Mouse (Mus musculus): Measurements from ENCODE around the gene Cacna1e. TPM values are rescaled to one million over a fixed set of nuclear protein-coding genes. Genes with fewer than 3 reads are reported as not detected.

Cacna1e gene
- polyA plus RNA-seq, 2 experiments = 0.02 to 0.03 TPM

GRCm38 (mm10) chr1:154418278-154418677, 466.0 kb downstream of the Cacna1e start:
- H3K4me1 ChIP-seq (replicated peaks; ENCODE audit: control insufficient read depth in 2 of 2, insufficient read depth in 2 of 2, low read length in 1 of 2) = no peaks in the 10 kb centered on the region
- H3K4me2 ChIP-seq (ENCODE audit: low read depth) = no peak overlapping the region
- H3K4me3 ChIP-seq (ENCODE audit: insufficient read depth in 1 of 2, low read depth in 2 of 2, low read length in 2 of 2) = no peak overlapping the region
- H3K27me3 ChIP-seq (ENCODE audit: control insufficient read depth, insufficient read depth, low read length) = no peaks in the 10 kb centered on the region
- TF ChIP-seq EP300 (IDR thresholded peaks at IDR 0.05; ENCODE audit: low read depth) (no peak), CTCF (IDR thresholded peaks at IDR 0.05; ENCODE audit: low read depth) (no peak)
- WGBS (ENCODE audit: insufficient replicate concordance) = 64% methylated on average over 5 of the region's 5 CpGs
- no peak overlapping the region for H3K27ac ChIP-seq
- no peak for DNase-seq (ENCODE audit: low read depth in 3 of 3, low spot score in 3 of 3)
- H3K9ac ChIP-seq (replicated peaks) = no peak overlapping the region
- no peaks in the 10 kb centered on the region for H3K36me3 ChIP-seq (replicated peaks; ENCODE audit: control insufficient read depth, insufficient read depth, low read depth)
- ATAC-seq (ENCODE audit: insufficient read depth) = no peak
- H3K9me3 ChIP-seq (ENCODE audit: control insufficient read depth, low read length) = no peaks in the 10 kb centered on the region

GRCm38 (mm10) chr1:154416384-154417155, 467.7 kb downstream of the Cacna1e start:
- WGBS (ENCODE audit: insufficient replicate concordance) = 56% methylated on average over 20 of the region's 20 CpGs
- no peaks in the 10 kb centered on the region for H3K27me3 ChIP-seq (ENCODE audit: control insufficient read depth, insufficient read depth, low read length)
- H3K4me3 ChIP-seq (ENCODE audit: insufficient read depth in 1 of 2, low read depth in 2 of 2, low read length in 2 of 2) = no peak overlapping the region
- TF ChIP-seq CTCF (IDR thresholded peaks at IDR 0.05; ENCODE audit: low read depth) (no peak), EP300 (IDR thresholded peaks at IDR 0.05; ENCODE audit: low read depth) (no peak)
- no peak overlapping the region for H3K9ac ChIP-seq (replicated peaks)
- DNase-seq (ENCODE audit: low read depth in 3 of 3, low spot score in 3 of 3) (no peak), ATAC-seq (ENCODE audit: insufficient read depth) (no peak)
- no peak overlapping the region for H3K4me2 ChIP-seq (ENCODE audit: low read depth)
- H3K27ac ChIP-seq = no peak overlapping the region
- H3K4me1 ChIP-seq (replicated peaks; ENCODE audit: control insufficient read depth in 2 of 2, insufficient read depth in 2 of 2, low read length in 1 of 2) = no peaks in the 10 kb centered on the region
- no peaks in the 10 kb centered on the region for H3K36me3 ChIP-seq (replicated peaks; ENCODE audit: control insufficient read depth, insufficient read depth, low read depth)
- H3K9me3 ChIP-seq (ENCODE audit: control insufficient read depth, low read length) = no peaks in the 10 kb centered on the region

GRCm38 (mm10) chr1:154415826-154416225, 468.5 kb downstream of the Cacna1e start:
- H3K4me2 ChIP-seq (ENCODE audit: low read depth) = no peak overlapping the region
- no peak for ATAC-seq (ENCODE audit: insufficient read depth)
- no peaks in the 10 kb centered on the region for H3K4me1 ChIP-seq (replicated peaks; ENCODE audit: control insufficient read depth in 2 of 2, insufficient read depth in 2 of 2, low read length in 1 of 2)
- DNase-seq (ENCODE audit: low read depth in 3 of 3, low spot score in 3 of 3) = no peak
- no peaks in the 10 kb centered on the region for H3K9me3 ChIP-seq (ENCODE audit: control insufficient read depth, low read length)
- H3K4me3 ChIP-seq (ENCODE audit: insufficient read depth in 1 of 2, low read depth in 2 of 2, low read length in 2 of 2) = no peak overlapping the region
- H3K27me3 ChIP-seq (ENCODE audit: control insufficient read depth, insufficient read depth, low read length) = no peaks in the 10 kb centered on the region
- no peak overlapping the region for H3K27ac ChIP-seq
- TF ChIP-seq CTCF (IDR thresholded peaks at IDR 0.05; ENCODE audit: low read depth) (no peak), EP300 (IDR thresholded peaks at IDR 0.05; ENCODE audit: low read depth) (no peak)
- 55% methylated on average over 10 of the region's 10 CpGs for WGBS (ENCODE audit: insufficient replicate concordance)
- no peaks in the 10 kb centered on the region for H3K36me3 ChIP-seq (replicated peaks; ENCODE audit: control insufficient read depth, insufficient read depth, low read depth)
- no peak overlapping the region for H3K9ac ChIP-seq (replicated peaks)

DNA sequence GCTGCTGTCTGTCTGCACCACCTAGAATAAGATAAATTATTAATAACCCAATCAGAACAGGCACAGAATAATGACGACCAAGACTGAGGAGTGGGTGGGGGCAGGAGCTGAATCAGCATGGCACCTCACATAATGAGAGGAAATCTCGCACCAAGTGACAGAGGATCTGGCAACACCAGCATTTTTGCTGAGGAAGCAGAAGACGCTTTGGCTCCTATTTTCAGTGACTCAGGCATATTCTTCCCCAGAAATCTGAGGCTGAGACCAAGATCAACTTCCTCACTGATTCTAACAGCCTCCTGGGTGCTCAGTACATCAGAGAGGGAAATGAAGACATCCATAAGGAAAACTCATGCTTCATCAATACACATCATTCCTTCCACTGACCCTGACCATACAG, 471.2 kb downstream of the Cacna1e start:
- Histone ChIP-seq H3K9me3 (ENCODE audit: control insufficient read depth, low read length) (no peaks in the 10 kb centered on the region), H3K4me3 (ENCODE audit: insufficient read depth in 1 of 2, low read depth in 2 of 2, low read length in 2 of 2) (no peak overlapping the region), H3K27ac (no peak overlapping the region), H3K27me3 (ENCODE audit: control insufficient read depth, insufficient read depth, low read length) (no peaks in the 10 kb centered on the region), H3K36me3 (replicated peaks; ENCODE audit: control insufficient read depth, insufficient read depth, low read depth) (no peaks in the 10 kb centered on the region), H3K4me2 (ENCODE audit: low read depth) (no peak overlapping the region), H3K9ac (replicated peaks) (no peak overlapping the region), H3K4me1 (replicated peaks; ENCODE audit: control insufficient read depth in 2 of 2, insufficient read depth in 2 of 2, low read length in 1 of 2) (no peaks in the 10 kb centered on the region)
- no peak for DNase-seq (ENCODE audit: low read depth in 3 of 3, low spot score in 3 of 3)
- 40% methylated on average over 3 of the region's 3 CpGs for WGBS (ENCODE audit: insufficient replicate concordance)
- ATAC-seq (ENCODE audit: insufficient read depth) = no peak
- TF ChIP-seq EP300 (IDR thresholded peaks at IDR 0.05; ENCODE audit: low read depth) (no peak), CTCF (IDR thresholded peaks at IDR 0.05; ENCODE audit: low read depth) (no peak)

GRCm38 (mm10) chr1:154409051-154409450, 475.2 kb downstream of the Cacna1e start:
- Histone ChIP-seq H3K36me3 (replicated peaks; ENCODE audit: control insufficient read depth, insufficient read depth, low read depth) (no peaks in the 10 kb centered on the region), H3K27me3 (ENCODE audit: control insufficient read depth, insufficient read depth, low read length) (no peaks in the 10 kb centered on the region), H3K4me2 (ENCODE audit: low read depth) (no peak overlapping the region), H3K4me1 (replicated peaks; ENCODE audit: control insufficient read depth in 2 of 2, insufficient read depth in 2 of 2, low read length in 1 of 2) (no peaks in the 10 kb centered on the region), H3K27ac (no peak overlapping the region), H3K4me3 (ENCODE audit: insufficient read depth in 1 of 2, low read depth in 2 of 2, low read length in 2 of 2) (no peak overlapping the region), H3K9ac (replicated peaks) (no peak overlapping the region), H3K9me3 (ENCODE audit: control insufficient read depth, low read length) (no peaks in the 10 kb centered on the region)
- WGBS (ENCODE audit: insufficient replicate concordance) = 46% methylated on average over 2 of the region's 2 CpGs
- TF ChIP-seq CTCF (IDR thresholded peaks at IDR 0.05; ENCODE audit: low read depth) (no peak), EP300 (IDR thresholded peaks at IDR 0.05; ENCODE audit: low read depth) (no peak)
- no peak for DNase-seq (ENCODE audit: low read depth in 3 of 3, low spot score in 3 of 3)
- ATAC-seq (ENCODE audit: insufficient read depth) = no peak

Measured in liver, embryonic 14.5 days (tissue).